Mouse (Mus musculus): ENCODE results near the gene Jam3.

The Jam3 gene

GRCm38 (mm10) chr9:27154763-27155530, at the start of gene Jam3:
Gene Jam3 (minus strand): TSS chr9:27155421.
- DNase-seq: peak; percentile 91

- no peak for DNase-seq
These were observed 49.0 kb upstream of the Jam3 start for GRCm38 (mm10) chr9:27204201-27204600.

- peak; percentile 35 for DNase-seq
These were observed 47.9 kb upstream of the Jam3 start for GRCm38 (mm10) chr9:27203134-27203533.

GRCm38 (mm10) chr9:27201472-27202219, 46.4 kb upstream of the Jam3 start:
- DNase-seq: peak; percentile 41

- peak; percentile 93 for DNase-seq
These were observed 38.4 kb upstream of the Jam3 start for GRCm38 (mm10) chr9:27193592-27194080.

GRCm38 (mm10) chr9:27192761-27193591, 37.8 kb upstream of the Jam3 start:
- peak; percentile 74 for DNase-seq

- DNase-seq: peak; percentile 98
These were observed 37.0 kb upstream of the Jam3 start for GRCm38 (mm10) chr9:27192001-27192760.

- peak; percentile 83 for DNase-seq
These were observed 36.3 kb upstream of the Jam3 start for GRCm38 (mm10) chr9:27191501-27191981.

GRCm38 (mm10) chr9:27190461-27190860, 35.2 kb upstream of the Jam3 start:
- DNase-seq: peak; percentile 69

- DNase-seq: peak; percentile 54
These were observed 34.1 kb upstream of the Jam3 start for GRCm38 (mm10) chr9:27189306-27189705.

GRCm38 (mm10) chr9:27188677-27189241, 33.5 kb upstream of the Jam3 start:
- DNase-seq: no peak

GRCm38 (mm10) chr9:27185820-27186219, 30.6 kb upstream of the Jam3 start:
- no peak for DNase-seq

GRCm38 (mm10) chr9:27182087-27182486, 26.9 kb upstream of the Jam3 start:
- no peak for DNase-seq

- peak; percentile 52 for DNase-seq
These were observed 25.3 kb upstream of the Jam3 start for GRCm38 (mm10) chr9:27180492-27180891.

GRCm38 (mm10) chr9:27178935-27179334, 23.7 kb upstream of the Jam3 start:
- no peak for DNase-seq

- DNase-seq: peak; percentile 81
These were observed 20.9 kb upstream of the Jam3 start for GRCm38 (mm10) chr9:27176154-27176553.

GRCm38 (mm10) chr9:27175682-27176081, 20.5 kb upstream of the Jam3 start:
- no peak for DNase-seq

GRCm38 (mm10) chr9:27175241-27175640, 20.0 kb upstream of the Jam3 start:
- DNase-seq: no peak

- DNase-seq: peak; percentile 38
These were observed 18.9 kb upstream of the Jam3 start for GRCm38 (mm10) chr9:27174079-27174478.

- DNase-seq: no peak
These were observed 18.4 kb upstream of the Jam3 start for GRCm38 (mm10) chr9:27173646-27174045.

- DNase-seq: no peak
These were observed 17.6 kb upstream of the Jam3 start for GRCm38 (mm10) chr9:27172839-27173238.

- DNase-seq: no peak
These were observed 15.5 kb upstream of the Jam3 start for GRCm38 (mm10) chr9:27170726-27171125.
